Comparison of ENCODE assay signal across 17 mouse cellular contexts in genomic region chr10:7932958-7933357, GRCm38 (mm10).
"Had no signal": no experiment of that assay in that cellular context is flagged by ENCODE, and none has a peak within 500 bp of the region (broad histone marks: within the 10 kb centered on the region; RNA-seq: fewer than 3 reads in every experiment).

No protein-coding gene starts in this region.

- ATAC-seq: lung, postnatal 0 days; midbrain, embryonic 13.5 days; midbrain, embryonic 15.5 days had no signal

- H3K4me3 ChIP-seq: lung, embryonic 15.5 days; megakaryocyte, embryonic 14.5 days; midbrain, embryonic 13.5 days; midbrain, embryonic 15.5 days; neural tube, embryonic 12.5 days; stomach, embryonic 15.5 days had no signal

- H3K36me3 ChIP-seq: lung, embryonic 15.5 days; midbrain, embryonic 13.5 days; midbrain, embryonic 15.5 days; neural tube, embryonic 12.5 days had no signal

- H3K9me3 ChIP-seq: lung, embryonic 15.5 days; megakaryocyte, embryonic 14.5 days; midbrain, embryonic 13.5 days; midbrain, embryonic 15.5 days; neural tube, embryonic 12.5 days; stomach, embryonic 15.5 days had no signal

- H3K27me3 ChIP-seq: lung, embryonic 15.5 days; megakaryocyte, embryonic 14.5 days; midbrain, embryonic 13.5 days; midbrain, embryonic 15.5 days; neural tube, embryonic 12.5 days; stomach, embryonic 15.5 days had no signal

- H3K9ac ChIP-seq: lung, embryonic 15.5 days; midbrain, embryonic 13.5 days; midbrain, embryonic 15.5 days; neural tube, embryonic 12.5 days; stomach, embryonic 15.5 days had no signal

- H3K27ac ChIP-seq: lung, embryonic 15.5 days; macrophage; midbrain, embryonic 13.5 days; midbrain, embryonic 15.5 days; neural tube, embryonic 12.5 days; stomach, embryonic 15.5 days; stomach, postnatal 0 days had no signal

- H3K4me1 ChIP-seq: midbrain, embryonic 15.5 days; neural tube, embryonic 12.5 days had no signal

- H3K4me2 ChIP-seq: lung, embryonic 15.5 days; midbrain, embryonic 11.5 days; midbrain, embryonic 13.5 days; midbrain, embryonic 15.5 days; neural tube, embryonic 12.5 days; stomach, embryonic 15.5 days had no signal

- DNase-seq: lung, adult 2 months; lung, postnatal 14 days; lung, postnatal 36 days; right cerebral cortex, postnatal 14 days; thymus, adult 18-20 months; thymus, postnatal 14 days; thymus, postnatal 36 days had no signal
